Mouse (Mus musculus): ENCODE data around the gene 4930535I16Rik. TPM values are rescaled to one million over a fixed set of nuclear protein-coding genes. Genes with fewer than 3 reads are reported as not detected.

Gene 4930535I16Rik
- polyA plus RNA-seq, 1 experiment from 2014 or later = not detected

- Histone ChIP-seq H3K4me3 (ENCODE audit: low read length) (no peak overlapping the region), H3K27ac (ENCODE audit: low read length) (no peak overlapping the region), H3K4me1 (ENCODE audit: insufficient read depth, low read length) (peaks cover 12% of the 10 kb centered on the region), H3K36me3 (ENCODE audit: insufficient read depth, low read length) (peaks cover 11% of the 10 kb centered on the region), H3K4me2 (replicated peaks; ENCODE audit: low read depth, low read length) (no peak overlapping the region), H3K9ac (replicated peaks; ENCODE audit: low read length) (no peak overlapping the region), H3K27me3 (ENCODE audit: insufficient read depth, low read length) (no peaks in the 10 kb centered on the region), H3K9me3 (ENCODE audit: low read length) (no peaks in the 10 kb centered on the region)
- WGBS = 69% methylated on average over 2 of the region's 2 CpGs
- no peak for ATAC-seq (ENCODE audit: low FRiP score, low TSS enrichment)
These were observed 5.4 kb downstream of the 4930535I16Rik start for GRCm38 (mm10) chr4:123912431-123912830.

GRCm38 (mm10) chr4:123911503-123911902 lies 6.3 kb downstream of the 4930535I16Rik start:
- 89% methylated on average over 4 of the region's 4 CpGs for WGBS
- H3K9ac ChIP-seq (replicated peaks; ENCODE audit: low read length) = no peak overlapping the region
- ATAC-seq (ENCODE audit: low FRiP score, low TSS enrichment) = no peak
- H3K36me3 ChIP-seq (ENCODE audit: insufficient read depth, low read length) = peaks cover 11% of the 10 kb centered on the region
- H3K4me2 ChIP-seq (replicated peaks; ENCODE audit: low read depth, low read length) = no peak overlapping the region
- H3K4me3 ChIP-seq (ENCODE audit: low read length) = no peak overlapping the region
- no peaks in the 10 kb centered on the region for H3K27me3 ChIP-seq (ENCODE audit: insufficient read depth, low read length)
- peaks cover 15% of the 10 kb centered on the region for H3K4me1 ChIP-seq (ENCODE audit: insufficient read depth, low read length)
- H3K9me3 ChIP-seq (ENCODE audit: low read length) = no peaks in the 10 kb centered on the region
- H3K27ac ChIP-seq (ENCODE audit: low read length) = no peak overlapping the region

- Histone ChIP-seq H3K9me3 (ENCODE audit: low read length) (no peaks in the 10 kb centered on the region), H3K27me3 (ENCODE audit: insufficient read depth, low read length) (no peaks in the 10 kb centered on the region), H3K9ac (replicated peaks; ENCODE audit: low read length) (peak overlapping the region; percentile 85), H3K36me3 (ENCODE audit: insufficient read depth, low read length) (no peaks in the 10 kb centered on the region), H3K4me1 (ENCODE audit: insufficient read depth, low read length) (peaks cover 16% of the 10 kb centered on the region), H3K4me2 (replicated peaks; ENCODE audit: low read depth, low read length) (peak overlapping the region; percentile 86), H3K27ac (ENCODE audit: low read length) (peak overlapping the region; percentile 70), H3K4me3 (ENCODE audit: low read length) (peak overlapping the region; percentile 69)
- no peak for ATAC-seq (ENCODE audit: low FRiP score, low TSS enrichment)
- 0% methylated on average over 50 of the region's 53 CpGs for WGBS
These were observed 12.6 kb downstream of the 4930535I16Rik start for GRCm38 (mm10) chr4:123905126-123905668.

GRCm38 (mm10) chr4:123904333-123905125 lies 13.3 kb downstream of the 4930535I16Rik start, which contains the start of gene Mycbp:
Gene Mycbp, plus strand, starts transcription at chr4:123904832.
- H3K27ac ChIP-seq (ENCODE audit: low read length) = peak within 1 kb of the TSS; percentile 86
- H3K4me1 ChIP-seq (ENCODE audit: insufficient read depth, low read length) = peaks cover 16% of the 10 kb centered on the region
- H3K4me2 ChIP-seq (replicated peaks; ENCODE audit: low read depth, low read length) = peak within 1 kb of the TSS; percentile 86
- peak; percentile 100 for ATAC-seq (ENCODE audit: low FRiP score, low TSS enrichment)
- WGBS = 1% methylated on average over 47 of the region's 49 CpGs
- peak within 1 kb of the TSS; percentile 69 for H3K4me3 ChIP-seq (ENCODE audit: low read length)
- no peaks in the 10 kb centered on the region for H3K36me3 ChIP-seq (ENCODE audit: insufficient read depth, low read length)
- peak within 1 kb of the TSS; percentile 85 for H3K9ac ChIP-seq (replicated peaks; ENCODE audit: low read length)
- no peaks in the 10 kb centered on the region for H3K9me3 ChIP-seq (ENCODE audit: low read length)
- no peaks in the 10 kb centered on the region for H3K27me3 ChIP-seq (ENCODE audit: insufficient read depth, low read length)

GRCm38 (mm10) chr4:123903432-123903831 lies 14.4 kb downstream of the 4930535I16Rik start:
- Histone ChIP-seq H3K36me3 (ENCODE audit: insufficient read depth, low read length) (no peaks in the 10 kb centered on the region), H3K9ac (replicated peaks; ENCODE audit: low read length) (no peak overlapping the region), H3K4me3 (ENCODE audit: low read length) (no peak overlapping the region), H3K9me3 (ENCODE audit: low read length) (no peaks in the 10 kb centered on the region), H3K4me1 (ENCODE audit: insufficient read depth, low read length) (peaks cover 16% of the 10 kb centered on the region), H3K27me3 (ENCODE audit: insufficient read depth, low read length) (no peaks in the 10 kb centered on the region), H3K4me2 (replicated peaks; ENCODE audit: low read depth, low read length) (no peak overlapping the region), H3K27ac (ENCODE audit: low read length) (no peak overlapping the region)
- WGBS = 80% methylated on average over 3 of the region's 3 CpGs
- ATAC-seq (ENCODE audit: low FRiP score, low TSS enrichment) = no peak

GRCm38 (mm10) chr4:123898696-123899095 lies 19.1 kb downstream of the 4930535I16Rik start:
- Histone ChIP-seq H3K4me3 (ENCODE audit: low read length) (no peak overlapping the region), H3K36me3 (ENCODE audit: insufficient read depth, low read length) (no peaks in the 10 kb centered on the region), H3K27ac (ENCODE audit: low read length) (no peak overlapping the region), H3K4me2 (replicated peaks; ENCODE audit: low read depth, low read length) (no peak overlapping the region), H3K9me3 (ENCODE audit: low read length) (no peaks in the 10 kb centered on the region), H3K9ac (replicated peaks; ENCODE audit: low read length) (no peak overlapping the region), H3K4me1 (ENCODE audit: insufficient read depth, low read length) (no peaks in the 10 kb centered on the region), H3K27me3 (ENCODE audit: insufficient read depth, low read length) (no peaks in the 10 kb centered on the region)
- no peak for ATAC-seq (ENCODE audit: low FRiP score, low TSS enrichment)
- 10% methylated on average over 5 of the region's 5 CpGs for WGBS

- Histone ChIP-seq H3K36me3 (ENCODE audit: insufficient read depth, low read length) (no peaks in the 10 kb centered on the region), H3K9me3 (ENCODE audit: low read length) (no peaks in the 10 kb centered on the region), H3K27ac (ENCODE audit: low read length) (no peak overlapping the region), H3K4me3 (ENCODE audit: low read length) (no peak overlapping the region), H3K27me3 (ENCODE audit: insufficient read depth, low read length) (no peaks in the 10 kb centered on the region), H3K9ac (replicated peaks; ENCODE audit: low read length) (no peak overlapping the region), H3K4me1 (ENCODE audit: insufficient read depth, low read length) (no peaks in the 10 kb centered on the region), H3K4me2 (replicated peaks; ENCODE audit: low read depth, low read length) (no peak overlapping the region)
- 83% methylated on average over 4 of the region's 4 CpGs for WGBS
- no peak for ATAC-seq (ENCODE audit: low FRiP score, low TSS enrichment)
These were observed 23.5 kb downstream of the 4930535I16Rik start for GRCm38 (mm10) chr4:123894295-123894694.

GRCm38 (mm10) chr4:123893726-123894125 lies 24.1 kb downstream of the 4930535I16Rik start:
- Histone ChIP-seq H3K4me2 (replicated peaks; ENCODE audit: low read depth, low read length) (no peak overlapping the region), H3K4me3 (ENCODE audit: low read length) (no peak overlapping the region), H3K9ac (replicated peaks; ENCODE audit: low read length) (no peak overlapping the region), H3K9me3 (ENCODE audit: low read length) (no peaks in the 10 kb centered on the region), H3K36me3 (ENCODE audit: insufficient read depth, low read length) (no peaks in the 10 kb centered on the region), H3K4me1 (ENCODE audit: insufficient read depth, low read length) (no peaks in the 10 kb centered on the region), H3K27ac (ENCODE audit: low read length) (no peak overlapping the region), H3K27me3 (ENCODE audit: insufficient read depth, low read length) (no peaks in the 10 kb centered on the region)
- no peak for ATAC-seq (ENCODE audit: low FRiP score, low TSS enrichment)
- WGBS = 90% methylated on average over 5 of the region's 5 CpGs
